Comparison of ENCODE assay signal across 17 mouse cellular contexts in genomic region chr2:52227584-52227983, GRCm38 (mm10).
DNase-seq lines count a peak whose midpoint lies in the region; ATAC-seq and TF ChIP-seq lines count a peak whose summit lies in the region.
"Had no signal": no experiment of that assay in that cellular context is flagged by ENCODE, and none has a peak within 500 bp of the region (broad histone marks: within the 10 kb centered on the region; RNA-seq: fewer than 3 reads in every experiment).

No protein-coding gene starts in this region.

- no peak for DNase-seq in frontal cortex, postnatal 14 days (ENCODE audit: low spot score in 2 of 2)
- no peak for DNase-seq in liver, postnatal 0 days
- peak; percentile 14 for DNase-seq in MN1 (ENCODE audit: low spot score)
- no peak for DNase-seq in B cell, adult 2 months
- DNase-seq: adrenal gland, postnatal 25 days; heart, postnatal 36 days; kidney, postnatal 10 days; midbrain, embryonic 14.5 days had no signal

- peak; percentile 6; the same call in 1 of the 2 replicates for TF ChIP-seq CTCF in liver, postnatal 0 days (IDR thresholded peaks at IDR 0.05; ENCODE audit: low read depth)
- peak; percentile 46 for TF ChIP-seq CTCF in cortical plate, adult 2 months (IDR thresholded peaks at IDR 0.05; ENCODE audit: extremely low read depth, insufficient read depth, low read length)

- ATAC-seq in frontal cortex, adult (ENCODE audit: low TSS enrichment): peak; percentile 87
- no peak for ATAC-seq in liver, postnatal 0 days
- ATAC-seq in liver, embryonic 12.5 days: no peak

- H3K4me2 ChIP-seq in liver, postnatal 0 days (ENCODE audit: low read depth, low read length): no peak overlapping the region
- no peak overlapping the region for H3K4me2 ChIP-seq in liver, embryonic 12.5 days
- H3K4me2 ChIP-seq: embryonic facial prominence, embryonic 12.5 days; neural tube, embryonic 12.5 days had no signal

- no peak overlapping the region for H3K9ac ChIP-seq in liver, postnatal 0 days (replicated peaks)
- H3K9ac ChIP-seq in liver, embryonic 12.5 days: no peak overlapping the region
- H3K9ac ChIP-seq: embryonic facial prominence, embryonic 12.5 days; liver, embryonic 14.5 days; neural tube, embryonic 12.5 days had no signal

- TF ChIP-seq EP300 in liver, postnatal 0 days (IDR thresholded peaks at IDR 0.05; ENCODE audit: low read depth): no peak

- no peaks in the 10 kb centered on the region for H3K4me1 ChIP-seq in liver, postnatal 0 days (ENCODE audit: insufficient read depth)
- no peaks in the 10 kb centered on the region for H3K4me1 ChIP-seq in liver, embryonic 12.5 days
- no peaks in the 10 kb centered on the region for H3K4me1 ChIP-seq in cortical plate, adult 2 months (ENCODE audit: control insufficient read depth, insufficient read depth, low read length)
- H3K4me1 ChIP-seq: embryonic facial prominence, embryonic 12.5 days; forebrain, embryonic 10.5 days; limb, embryonic 10.5 days; neural tube, embryonic 12.5 days had no signal

- H3K36me3 ChIP-seq in liver, postnatal 0 days (replicated peaks; ENCODE audit: insufficient read depth, low read length): no peaks in the 10 kb centered on the region
- H3K36me3 ChIP-seq in liver, embryonic 12.5 days: no peaks in the 10 kb centered on the region
- H3K36me3 ChIP-seq: embryonic facial prominence, embryonic 12.5 days; forebrain, embryonic 10.5 days; limb, embryonic 10.5 days; neural tube, embryonic 12.5 days had no signal

- H3K27ac ChIP-seq in liver, postnatal 0 days (ENCODE audit: low read depth): no peak overlapping the region
- H3K27ac ChIP-seq in liver, embryonic 12.5 days: no peak overlapping the region
- no peak overlapping the region for H3K27ac ChIP-seq in cortical plate, adult 2 months (ENCODE audit: insufficient read depth, low read length)
- H3K27ac ChIP-seq: embryonic facial prominence, embryonic 12.5 days; forebrain, embryonic 10.5 days; limb, embryonic 10.5 days; liver, embryonic 14.5 days; macrophage; neural tube, embryonic 12.5 days had no signal

- no peaks in the 10 kb centered on the region for H3K27me3 ChIP-seq in liver, postnatal 0 days (ENCODE audit: insufficient read depth, low read length)
- H3K27me3 ChIP-seq in liver, embryonic 12.5 days (replicated peaks): no peaks in the 10 kb centered on the region
- H3K27me3 ChIP-seq: embryonic facial prominence, embryonic 12.5 days; neural tube, embryonic 12.5 days had no signal

- no peak overlapping the region for H3K4me3 ChIP-seq in liver, postnatal 0 days (ENCODE audit: low read depth, low read length)
- no peak overlapping the region for H3K4me3 ChIP-seq in liver, embryonic 12.5 days
- no peak overlapping the region for H3K4me3 ChIP-seq in cortical plate, adult 2 months (ENCODE audit: insufficient read depth, low read length)
- H3K4me3 ChIP-seq: embryonic facial prominence, embryonic 12.5 days; forebrain, embryonic 10.5 days; limb, embryonic 10.5 days; neural tube, embryonic 12.5 days had no signal

- 44% methylated on average over 3 of the region's 3 CpGs for WGBS in liver, postnatal 0 days (ENCODE audit: insufficient replicate concordance)
- WGBS in liver, embryonic 12.5 days (ENCODE audit: insufficient replicate concordance): 25% methylated on average over 3 of the region's 3 CpGs

- H3K9me3 ChIP-seq in liver, postnatal 0 days (ENCODE audit: low read length): no peaks in the 10 kb centered on the region
- H3K9me3 ChIP-seq in liver, embryonic 12.5 days (replicated peaks): no peaks in the 10 kb centered on the region
- H3K9me3 ChIP-seq: embryonic facial prominence, embryonic 12.5 days; forebrain, embryonic 10.5 days; limb, embryonic 10.5 days; neural tube, embryonic 12.5 days had no signal

- TF ChIP-seq POLR2A in cortical plate, adult 2 months (IDR thresholded peaks at IDR 0.05; ENCODE audit: extremely low read depth, insufficient read depth, low read length): no peak
